In genomic region chr2:167696143-167696542, GRCm38 (mm10) we compare ENCODE assay signal across 14 mouse cellular contexts. TPM values are rescaled to one million over a fixed set of nuclear protein-coding genes. Genes with fewer than 3 reads are reported as not detected.
DNase-seq lines count a peak whose midpoint lies in the region; ATAC-seq lines count a peak whose summit lies in the region.
"Had no signal": no experiment of that assay in that cellular context is flagged by ENCODE, and none has a peak within 500 bp of the region (broad histone marks: within the 10 kb centered on the region; RNA-seq: fewer than 3 reads in every experiment).

No protein-coding gene starts in this region.

- H3K4me2 ChIP-seq in forebrain, embryonic 12.5 days, result no peak overlapping the region
- no peak overlapping the region for H3K4me2 ChIP-seq in heart, embryonic 13.5 days
- H3K4me2 ChIP-seq in forebrain, embryonic 16.5 days (ENCODE audit: low read length), result no peak overlapping the region
- H3K4me2 ChIP-seq: limb, embryonic 15.5 days had no signal

- no peak for ATAC-seq in forebrain, embryonic 12.5 days (ENCODE audit: low FRiP score)
- no peak for ATAC-seq in heart, embryonic 13.5 days (ENCODE audit: extremely low read depth, insufficient number of reproducible peaks, low FRiP score, low TSS enrichment)
- no peak for ATAC-seq in forebrain, embryonic 16.5 days
- ATAC-seq: hindbrain, embryonic 16.5 days had no signal

- H3K4me1 ChIP-seq in forebrain, embryonic 10.5 days, result 0 out of 2 replicates have a peak, but pooled peaks cover 3% of the 10 kb centered on the region
- H3K4me1 ChIP-seq in forebrain, embryonic 12.5 days, result no peaks in the 10 kb centered on the region
- peaks cover 38% of the 10 kb centered on the region for H3K4me1 ChIP-seq in heart, embryonic 13.5 days
- no peaks in the 10 kb centered on the region for H3K4me1 ChIP-seq in forebrain, embryonic 16.5 days (replicated peaks; ENCODE audit: control insufficient read depth, insufficient read depth, low read length)

- 88% methylated on average over 7 of the region's 7 CpGs for WGBS in forebrain, embryonic 10.5 days
- WGBS in forebrain, embryonic 12.5 days, result 93% methylated on average over 7 of the region's 7 CpGs
- 68% methylated on average over 7 of the region's 7 CpGs for WGBS in heart, embryonic 13.5 days
- WGBS in forebrain, embryonic 16.5 days, result 88% methylated on average over 7 of the region's 7 CpGs

- peaks cover 20% of the 10 kb centered on the region for H3K27me3 ChIP-seq in forebrain, embryonic 10.5 days (ENCODE audit: poor library complexity, severe bottlenecking)
- H3K27me3 ChIP-seq in forebrain, embryonic 12.5 days, result peaks cover 13% of the 10 kb centered on the region
- H3K27me3 ChIP-seq in heart, embryonic 13.5 days (replicated peaks), result peaks cover 3% of the 10 kb centered on the region; the same call in 1 of the 2 replicates
- H3K27me3 ChIP-seq in forebrain, embryonic 16.5 days (replicated peaks; ENCODE audit: control insufficient read depth, insufficient read depth, low read length), result peaks cover 2% of the 10 kb centered on the region

- H3K9ac ChIP-seq in forebrain, embryonic 12.5 days, result no peak overlapping the region
- no peak overlapping the region for H3K9ac ChIP-seq in heart, embryonic 13.5 days
- no peak overlapping the region for H3K9ac ChIP-seq in forebrain, embryonic 16.5 days (replicated peaks; ENCODE audit: low read depth, low read length)
- H3K9ac ChIP-seq: limb, embryonic 15.5 days had no signal

- DNase-seq in forebrain, embryonic 10.5 days (ENCODE audit: extremely low spot score, low spot score), result no peak
- peak; percentile 47 for DNase-seq in kidney, postnatal 10 days
- DNase-seq in kidney, adult 9 months, result no peak
- DNase-seq in skeletal muscle tissue, adult 2 months (ENCODE audit: low read depth, low spot score), result peak; percentile 94
- DNase-seq in spleen, adult 12 weeks (ENCODE audit: low spot score), result no peak
- DNase-seq: B cell, adult 2 months; cerebellum, adult 8-10 months; lung, postnatal 36 days; thymus, adult 2 months had no signal

- peaks cover 8% of the 10 kb centered on the region for H3K9me3 ChIP-seq in forebrain, embryonic 10.5 days
- H3K9me3 ChIP-seq in forebrain, embryonic 12.5 days, result 0 out of 2 replicates have a peak, but pooled peaks cover 5% of the 10 kb centered on the region
- H3K9me3 ChIP-seq in heart, embryonic 13.5 days, result 0 out of 2 replicates have a peak, but pooled peaks cover 2% of the 10 kb centered on the region
- peaks cover 2% of the 10 kb centered on the region; the same call in 1 of the 2 replicates for H3K9me3 ChIP-seq in forebrain, embryonic 16.5 days (ENCODE audit: control insufficient read depth, low read length)
- H3K9me3 ChIP-seq: limb, embryonic 15.5 days had no signal

- H3K36me3 ChIP-seq in forebrain, embryonic 10.5 days (replicated peaks), result no peaks in the 10 kb centered on the region
- H3K36me3 ChIP-seq in forebrain, embryonic 12.5 days (replicated peaks), result no peaks in the 10 kb centered on the region
- peaks cover 6% of the 10 kb centered on the region; the same call in 1 of the 2 replicates for H3K36me3 ChIP-seq in heart, embryonic 13.5 days
- no peaks in the 10 kb centered on the region for H3K36me3 ChIP-seq in forebrain, embryonic 16.5 days (ENCODE audit: control insufficient read depth, insufficient read depth)
- H3K36me3 ChIP-seq: limb, embryonic 15.5 days had no signal

- no peak overlapping the region for H3K4me3 ChIP-seq in forebrain, embryonic 10.5 days
- H3K4me3 ChIP-seq in forebrain, embryonic 12.5 days (replicated peaks), result no peak overlapping the region
- no peak overlapping the region for H3K4me3 ChIP-seq in heart, embryonic 13.5 days
- no peak overlapping the region for H3K4me3 ChIP-seq in forebrain, embryonic 16.5 days (replicated peaks; ENCODE audit: low read length)
- H3K4me3 ChIP-seq: limb, embryonic 15.5 days had no signal

- H3K27ac ChIP-seq in forebrain, embryonic 10.5 days, result 0 out of 2 replicates have a peak overlapping the region, but pooled peaks have one; percentile 30
- H3K27ac ChIP-seq in forebrain, embryonic 12.5 days, result no peak overlapping the region
- 0 out of 2 replicates have a peak overlapping the region, but pooled peaks have one; percentile 20 for H3K27ac ChIP-seq in heart, embryonic 13.5 days (replicated peaks)
- H3K27ac ChIP-seq in forebrain, embryonic 16.5 days (ENCODE audit: low read length), result no peak overlapping the region
- H3K27ac ChIP-seq: limb, embryonic 15.5 days had no signal

RNA-seq across cellular contexts. Expression of gene Tmem189, which starts 6.5 kb away (rescaled TPM):
- polyA plus RNA-seq in forebrain, embryonic 10.5 days (2016; fragmentation: Nextera tagmentation; extraction: Ambion mirVana), result 31.5 and 34.2 TPM in 2 replicates
- polyA plus RNA-seq in forebrain, embryonic 12.5 days (2016; fragmentation: Nextera tagmentation; extraction: Ambion mirVana), result 31.2 and 34.5 TPM in 2 replicates
- 37.4 and 37.6 TPM in 2 replicates for polyA plus RNA-seq in heart, embryonic 13.5 days (2015; fragmentation: Nextera tagmentation; extraction: Ambion mirVana)
- 30.2 and 30.6 TPM in 2 replicates for polyA plus RNA-seq in forebrain, embryonic 16.5 days (2015; fragmentation: Nextera tagmentation; extraction: Ambion mirVana)

RNA-seq across cellular contexts. Expression of gene Cebpb, which starts 7.4 kb away (rescaled TPM):
- 0.33 and 0.44 TPM in 2 replicates for polyA plus RNA-seq in forebrain, embryonic 10.5 days (2016; fragmentation: Nextera tagmentation; extraction: Ambion mirVana)
- 0.95 and 1.5 TPM in 2 replicates for polyA plus RNA-seq in forebrain, embryonic 12.5 days (2016; fragmentation: Nextera tagmentation; extraction: Ambion mirVana)
- polyA plus RNA-seq in heart, embryonic 13.5 days (2015; fragmentation: Nextera tagmentation; extraction: Ambion mirVana), result 2.0 and 4.5 TPM in 2 replicates
- 0.32 and 0.56 TPM in 2 replicates for polyA plus RNA-seq in forebrain, embryonic 16.5 days (2015; fragmentation: Nextera tagmentation; extraction: Ambion mirVana)

RNA-seq across cellular contexts. Expression of gene Gm20431, which starts 34.8 kb away (rescaled TPM):
- polyA plus RNA-seq in forebrain, embryonic 10.5 days (2016; fragmentation: Nextera tagmentation; extraction: Ambion mirVana), result 2.7 and 4.9 TPM in 2 replicates
- polyA plus RNA-seq in forebrain, embryonic 12.5 days (2016; fragmentation: Nextera tagmentation; extraction: Ambion mirVana), result 7.5 and 10.2 TPM in 2 replicates
- polyA plus RNA-seq in heart, embryonic 13.5 days (2015; fragmentation: Nextera tagmentation; extraction: Ambion mirVana), result 1.9 and 4.5 TPM in 2 replicates
- 8.2 and 11.7 TPM in 2 replicates for polyA plus RNA-seq in forebrain, embryonic 16.5 days (2015; fragmentation: Nextera tagmentation; extraction: Ambion mirVana)

Comparison
In these comparisons a context has a peak if more than half of its experiments do, and no peak if none do; other contexts are left out.
1. DNase-seq: peak in kidney, postnatal 10 days (single experiment) and skeletal muscle tissue, adult 2 months (single experiment); none in forebrain, embryonic 10.5 days (single experiment), kidney, adult 9 months (single experiment) and spleen, adult 12 weeks (single experiment).
2. H3K27ac ChIP-seq: peak in forebrain, embryonic 10.5 days (single experiment) and heart, embryonic 13.5 days (single experiment); none in forebrain, embryonic 12.5 days (single experiment) and forebrain, embryonic 16.5 days (single experiment).